Mouse (Mus musculus): Measurements from ENCODE around the gene Fpgs.

DNA sequence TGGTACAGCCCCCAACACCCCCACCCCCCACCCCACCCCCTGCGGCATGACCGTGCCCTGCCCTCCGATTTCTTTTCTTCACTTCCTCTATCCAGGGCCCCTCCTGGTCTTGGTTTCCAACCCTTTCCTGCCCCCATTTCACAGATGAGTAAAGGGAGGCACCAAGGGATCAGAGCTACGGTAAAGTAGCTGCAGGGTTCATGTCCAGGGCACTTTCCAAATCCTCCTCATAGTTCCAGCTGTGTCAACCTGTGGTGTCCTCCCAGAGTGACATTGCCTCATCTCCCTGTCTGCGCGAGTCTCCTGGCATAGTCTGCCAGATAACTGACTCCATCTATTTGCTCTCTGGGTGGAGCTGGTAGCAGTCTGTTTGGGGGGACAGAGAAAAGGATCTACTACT lies 38.1 kb downstream of the Fpgs start:
- no peak for TF ChIP-seq POLR2A (IDR thresholded peaks at IDR 0.05; ENCODE audit: insufficient read length, low read depth)
- TF ChIP-seq USF1 (IDR thresholded peaks at IDR 0.05; ENCODE audit: low read depth), result no peak
- no peak for TF ChIP-seq REST (IDR thresholded peaks at IDR 0.05; ENCODE audit: insufficient read depth, insufficient read length)
- no peak for TF ChIP-seq E2F4 (IDR thresholded peaks at IDR 0.05; ENCODE audit: insufficient read depth)
- no peak for TF ChIP-seq CEBPB (IDR thresholded peaks at IDR 0.05; ENCODE audit: insufficient read depth, poor library complexity, severe bottlenecking)
- no peak for TF ChIP-seq TCF12 (IDR thresholded peaks at IDR 0.05; ENCODE audit: insufficient read depth, poor library complexity, severe bottlenecking)
- no peak for TF ChIP-seq POLR2AphosphoS2 (IDR thresholded peaks at IDR 0.05; ENCODE audit: insufficient read length, low read depth)
